Mouse (Mus musculus): ENCODE data around the gene Coq9.

DNA sequence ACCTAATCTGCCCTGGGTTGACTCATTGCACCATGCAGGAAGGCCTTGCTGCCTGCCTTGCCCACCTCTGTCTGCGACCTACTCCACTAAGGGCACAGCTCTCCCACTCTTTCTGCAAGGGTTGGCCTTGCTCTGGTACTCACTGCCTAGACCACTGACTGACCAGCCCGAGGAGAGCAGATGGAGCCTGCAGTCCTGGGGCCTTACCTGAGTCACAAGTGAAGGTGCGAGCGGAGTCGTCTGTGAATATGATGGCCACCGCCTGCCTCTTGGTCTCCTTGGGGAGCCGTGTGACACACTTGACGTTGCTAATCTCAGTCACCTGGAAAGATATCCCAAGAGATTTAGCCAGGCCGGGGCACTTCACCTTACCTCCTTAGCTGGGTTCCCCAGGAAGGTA, 28.8 kb downstream of the Coq9 start:
- TF ChIP-seq CTCF (IDR thresholded peaks at IDR 0.05; ENCODE audit: low read depth, low read length) (no peak), POLR2A (IDR thresholded peaks at IDR 0.05; ENCODE audit: extremely low read depth, insufficient read depth, low read length) (no peak)
